Mouse (Mus musculus) left cerebral cortex, adult 11 months (tissue): ENCODE measurements at regions not wholly inside any gene's neighbourhood (a gene's known extent, or its start where the extent isn't known, plus 50 kb on each side); places are given as distances from the start of the nearest gene placed in this dataset.

ENCODE experiments used
- DNase-seq: peaks from one replicate; pipeline ENCODE4 v3.0.0; 2022; ENCODE audit warnings: low spot score

DNA sequence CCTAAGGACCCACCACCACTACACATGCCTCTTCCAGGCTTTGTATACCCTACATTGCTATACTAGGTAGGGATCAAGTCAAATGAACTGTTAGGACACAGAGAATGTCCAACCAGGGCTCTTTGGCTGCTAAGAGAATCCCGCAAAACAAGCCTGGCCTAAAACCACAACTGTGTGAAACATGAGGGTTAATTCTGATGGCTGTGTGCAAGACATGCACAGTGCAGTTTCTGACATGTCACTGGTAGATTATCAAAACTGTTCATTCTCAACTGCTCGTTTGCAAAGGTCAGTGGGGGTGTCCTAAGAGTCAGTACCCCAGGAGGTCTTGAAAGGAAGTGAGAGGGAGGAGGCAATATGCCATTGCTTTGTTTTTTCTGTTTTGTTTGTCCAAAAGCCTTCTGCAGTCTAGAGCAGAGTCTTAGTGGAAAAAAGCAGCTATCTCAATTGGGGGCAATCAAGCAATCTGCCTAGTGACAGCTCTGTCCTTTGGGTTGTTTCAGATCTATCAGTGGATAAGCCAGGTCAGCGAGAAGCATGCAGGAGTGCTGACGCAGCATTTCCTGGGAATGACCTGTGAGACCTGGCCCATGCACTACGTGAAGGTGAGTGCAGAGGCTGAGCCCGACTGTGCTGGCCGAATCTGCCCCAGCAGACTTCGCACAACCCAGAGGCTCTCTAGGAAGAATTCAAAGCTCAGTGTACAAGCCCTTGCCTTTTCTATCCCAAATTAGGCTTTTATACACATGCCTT lies 151.3 kb upstream of the 4933402D24Rik start:
- DNase-seq, result no peak

DNA sequence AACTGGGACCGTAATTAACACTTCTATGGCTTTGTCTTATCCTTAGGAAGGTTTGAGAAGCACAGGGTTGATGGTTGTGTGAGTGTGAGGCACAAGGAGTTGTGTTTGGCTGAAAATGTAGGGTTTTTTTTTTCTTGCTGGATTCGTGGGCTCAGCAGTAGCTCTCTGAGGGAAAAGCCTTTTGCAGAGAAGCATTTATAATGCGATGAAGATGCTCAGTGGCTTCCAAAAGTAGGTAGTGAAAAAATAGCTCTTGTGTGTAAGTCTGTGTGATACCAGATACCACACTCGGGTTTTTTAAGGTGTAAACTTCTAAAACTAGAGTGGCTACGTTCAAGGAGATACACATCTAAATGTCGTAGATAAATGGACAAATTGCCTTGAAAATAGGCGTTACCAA lies 149.1 kb upstream of the 4933402D24Rik start:
- no peak for DNase-seq

DNA sequence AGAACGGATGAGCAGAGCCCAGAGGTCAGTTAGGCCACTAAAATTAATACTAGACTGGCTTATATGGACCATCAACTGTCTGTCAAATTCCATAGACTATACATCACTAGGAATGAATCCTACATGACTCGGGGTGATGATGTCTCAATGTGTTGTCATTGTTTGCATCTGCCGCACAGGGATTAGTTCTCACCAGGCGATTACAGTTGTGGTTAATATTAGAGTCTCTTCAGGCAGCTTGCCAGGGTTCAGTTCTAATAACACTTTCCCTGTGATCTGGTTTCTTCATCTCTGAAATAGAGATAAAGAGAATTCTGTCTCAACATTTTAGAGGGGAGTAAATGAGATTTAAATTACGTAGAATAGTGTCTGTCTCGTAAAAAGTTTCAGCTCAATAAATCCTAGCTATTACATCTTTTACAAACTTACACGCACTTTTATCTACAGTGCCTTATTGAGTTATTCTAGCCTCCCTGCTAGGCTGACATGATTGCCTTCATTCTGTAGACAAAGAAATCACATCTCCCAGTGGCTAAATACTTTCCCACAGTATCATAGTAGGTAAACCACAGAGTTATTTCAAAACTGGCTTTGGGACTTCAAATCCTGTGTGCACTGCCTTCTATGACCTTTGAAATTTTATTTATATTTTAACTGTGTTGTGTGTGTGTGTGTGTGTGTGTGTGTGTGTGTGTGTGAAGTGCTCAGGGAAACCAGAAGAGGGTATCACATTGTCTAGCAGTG lies 148.0 kb upstream of the 4933402D24Rik start:
- DNase-seq, result no peak

DNA sequence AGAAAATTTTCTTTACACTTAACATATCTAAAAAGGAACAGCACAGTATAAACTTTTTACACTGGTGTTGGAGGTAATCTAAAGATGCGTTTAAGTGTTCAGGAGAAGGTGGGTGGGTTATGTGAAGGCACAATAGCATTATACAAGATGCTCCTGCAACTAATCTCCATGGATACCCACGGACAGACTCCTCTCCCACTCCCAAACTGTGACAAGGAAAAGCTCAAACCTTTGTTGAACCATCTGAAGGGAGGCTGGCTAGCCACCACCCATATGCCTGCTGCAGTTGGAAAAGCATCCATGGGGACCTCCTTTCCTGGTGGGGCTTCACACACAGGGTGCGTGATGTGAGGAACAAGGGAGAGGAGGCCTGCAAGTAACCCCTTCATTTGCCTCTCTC lies 141.7 kb upstream of the 4933402D24Rik start:
- no peak for DNase-seq

DNA sequence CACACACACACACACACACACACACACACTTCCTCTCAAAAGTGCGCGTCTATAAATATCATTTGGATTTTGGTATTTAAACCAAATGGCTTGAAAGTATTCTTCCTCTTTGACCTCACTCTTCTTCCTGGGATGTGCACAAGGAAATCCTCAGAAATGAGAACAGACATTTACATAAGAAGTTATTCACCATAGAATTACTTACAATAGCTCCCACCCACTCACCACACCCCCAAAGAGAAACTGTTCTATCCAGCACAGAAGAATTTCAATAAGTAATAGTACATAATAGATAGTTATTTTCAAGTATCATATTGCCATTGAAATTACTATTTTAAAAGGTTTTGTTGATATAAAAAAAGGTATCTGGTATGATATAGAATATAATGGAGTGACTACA lies 140.1 kb upstream of the 4933402D24Rik start:
- no peak for DNase-seq

DNA sequence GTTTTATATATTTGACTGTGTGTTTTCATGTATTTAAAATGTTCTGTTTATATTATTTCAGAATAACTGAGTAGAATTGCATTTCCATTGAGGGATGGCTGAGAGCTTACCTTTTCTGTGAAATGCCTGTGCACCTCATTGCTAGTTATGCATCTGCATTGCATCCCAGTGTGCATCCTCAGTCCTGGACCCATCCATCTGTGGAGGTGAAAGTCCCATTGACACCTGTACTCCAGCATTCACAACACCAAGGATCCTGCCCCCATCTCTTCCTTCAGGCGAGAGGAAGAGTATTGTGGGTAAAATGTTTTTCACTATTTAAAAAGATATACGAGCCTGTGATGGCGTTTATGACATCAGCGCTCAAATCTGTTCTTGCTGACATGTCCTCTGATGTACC lies 134.6 kb upstream of the 4933402D24Rik start:
- DNase-seq, result no peak

DNA sequence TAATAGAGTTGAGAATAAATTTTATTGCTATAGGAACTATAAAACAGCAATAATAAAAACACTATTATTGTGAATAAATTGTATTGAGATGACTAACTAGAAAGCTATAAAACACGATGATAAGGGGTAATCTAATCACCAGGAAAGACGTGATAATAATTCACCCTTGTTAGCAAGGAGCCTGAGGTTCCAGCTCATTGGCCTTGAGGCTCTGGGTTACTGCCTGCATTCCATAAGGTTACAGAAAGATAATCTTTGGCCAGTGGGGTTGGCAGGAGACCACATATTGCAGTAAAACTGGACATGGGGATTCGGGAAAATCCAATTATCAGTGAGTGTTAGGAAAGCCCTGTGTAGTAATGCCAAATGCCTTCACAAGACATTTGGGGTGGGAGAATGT lies 134.1 kb upstream of the 4933402D24Rik start:
- DNase-seq, result no peak

DNA sequence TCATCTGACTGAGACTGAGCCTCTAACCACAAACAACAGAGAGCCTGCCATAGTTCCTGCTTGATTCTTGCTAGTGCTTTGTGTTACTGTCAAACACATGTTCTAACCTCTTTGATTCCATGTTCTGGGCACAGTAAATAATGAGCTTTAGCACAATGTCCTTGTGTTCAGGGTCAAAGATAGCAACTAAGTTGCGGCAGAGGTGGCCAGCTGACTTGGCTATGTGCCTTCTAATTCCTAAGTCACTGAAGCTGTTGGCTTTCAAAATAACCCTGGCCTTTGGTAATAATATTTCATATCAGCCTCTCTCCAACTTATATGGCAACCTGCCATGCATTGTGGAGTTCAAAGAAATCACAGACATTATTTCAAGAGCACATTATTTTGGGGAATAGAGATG lies 133.3 kb upstream of the 4933402D24Rik start:
- no peak for DNase-seq

DNA sequence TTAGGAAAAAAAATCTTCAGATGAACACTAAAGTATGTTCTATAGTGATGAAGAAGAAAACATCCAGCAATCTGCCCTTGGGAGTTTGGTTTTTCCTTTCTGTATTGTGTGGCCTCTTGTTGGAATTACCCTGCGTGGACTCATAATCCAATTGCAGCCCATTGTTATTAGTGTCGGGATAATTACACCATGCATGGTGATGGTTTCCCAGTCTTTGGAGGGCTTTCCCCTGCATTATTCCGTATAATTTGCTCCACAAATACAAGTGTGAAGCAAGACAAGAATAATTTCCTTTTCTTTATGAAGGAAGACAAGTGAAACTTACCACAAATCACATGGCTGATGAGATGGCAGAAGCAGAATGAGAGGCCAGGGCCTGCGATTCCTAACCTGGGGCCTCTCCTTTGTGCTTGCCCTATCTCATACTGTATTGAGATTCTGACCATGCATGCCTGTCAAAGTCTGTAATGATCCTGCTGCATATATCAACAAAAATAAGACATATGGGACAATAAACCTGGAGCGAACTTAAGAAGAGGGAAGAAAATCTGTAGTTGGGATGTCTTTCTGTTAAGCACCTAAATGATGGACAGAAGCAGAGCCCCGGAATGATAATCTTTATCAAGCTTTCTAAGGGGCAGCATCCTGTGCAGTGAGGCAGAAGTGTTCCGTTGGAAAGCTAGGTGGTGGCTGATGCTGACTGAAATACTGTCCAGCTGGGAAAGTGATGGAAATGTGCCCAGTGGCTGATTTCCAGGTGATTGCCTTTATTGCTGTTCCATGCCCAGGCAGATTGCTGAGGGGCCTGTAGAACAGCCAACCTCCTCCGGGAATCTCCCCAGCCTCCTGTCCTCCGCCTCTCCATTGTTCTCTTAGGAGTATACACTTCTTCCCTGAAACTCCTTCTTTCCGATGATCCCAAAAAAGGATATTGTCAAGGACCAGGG lies 130.8 kb upstream of the 4933402D24Rik start:
- DNase-seq, result no peak

DNA sequence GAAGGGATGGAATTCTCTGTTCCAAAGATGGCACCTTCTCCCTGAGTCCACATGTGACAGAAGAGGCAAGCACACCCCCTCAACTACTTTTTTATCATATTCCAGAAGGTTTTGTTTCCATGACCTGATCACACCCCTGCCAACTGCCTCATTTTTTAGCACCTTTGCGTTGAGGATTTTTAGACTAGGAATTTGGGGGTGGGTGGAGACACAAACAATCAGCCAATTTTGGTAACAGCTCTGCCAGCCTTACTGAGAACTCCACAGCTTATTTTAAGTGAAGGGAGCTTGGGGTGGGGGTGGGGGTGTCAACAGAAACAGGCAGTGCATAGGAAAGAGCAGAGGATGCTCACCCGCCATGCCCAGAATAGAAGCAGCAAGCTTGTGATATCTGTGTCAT lies 129.7 kb upstream of the 4933402D24Rik start:
- no peak for DNase-seq

DNA sequence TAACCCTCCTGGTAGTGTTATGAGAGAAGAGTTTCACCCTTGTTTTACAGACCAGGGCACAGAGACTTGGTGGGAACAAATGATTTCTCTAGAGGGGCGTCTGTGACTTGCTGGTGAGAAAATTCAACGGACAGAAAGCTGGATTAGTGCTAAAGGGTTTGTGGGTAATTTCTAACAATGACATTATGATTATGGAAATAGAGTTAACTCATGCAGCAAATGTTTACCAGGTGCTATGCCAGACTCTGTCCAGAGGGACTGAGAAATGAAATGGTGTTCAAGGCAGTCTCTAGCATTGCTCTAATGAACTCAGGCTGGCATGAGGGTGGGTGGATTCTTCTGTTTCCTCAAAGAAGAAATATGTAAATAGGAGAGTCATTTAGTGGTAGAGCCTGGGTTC lies 128.5 kb upstream of the 4933402D24Rik start:
- DNase-seq, result no peak

DNA sequence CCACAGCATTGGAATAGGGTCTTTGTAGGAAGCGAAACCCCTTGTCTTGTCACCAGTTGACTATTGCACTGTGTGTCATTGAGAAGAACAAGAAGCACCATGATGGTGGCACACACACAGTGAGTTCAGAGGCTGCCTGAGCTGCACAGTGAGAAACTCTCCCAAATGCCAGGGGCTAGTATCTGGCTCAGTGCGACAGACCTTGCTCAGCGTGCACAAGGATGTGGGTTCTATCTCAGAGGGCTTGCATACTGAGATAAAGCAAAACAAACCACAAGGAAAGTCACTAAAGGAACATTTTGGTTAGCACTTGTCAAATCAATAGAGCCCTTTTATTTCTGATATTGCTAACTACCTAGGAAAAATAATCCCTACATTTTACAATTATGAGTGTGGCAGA lies 110.5 kb upstream of the 4933402D24Rik start:
- no peak for DNase-seq

DNA sequence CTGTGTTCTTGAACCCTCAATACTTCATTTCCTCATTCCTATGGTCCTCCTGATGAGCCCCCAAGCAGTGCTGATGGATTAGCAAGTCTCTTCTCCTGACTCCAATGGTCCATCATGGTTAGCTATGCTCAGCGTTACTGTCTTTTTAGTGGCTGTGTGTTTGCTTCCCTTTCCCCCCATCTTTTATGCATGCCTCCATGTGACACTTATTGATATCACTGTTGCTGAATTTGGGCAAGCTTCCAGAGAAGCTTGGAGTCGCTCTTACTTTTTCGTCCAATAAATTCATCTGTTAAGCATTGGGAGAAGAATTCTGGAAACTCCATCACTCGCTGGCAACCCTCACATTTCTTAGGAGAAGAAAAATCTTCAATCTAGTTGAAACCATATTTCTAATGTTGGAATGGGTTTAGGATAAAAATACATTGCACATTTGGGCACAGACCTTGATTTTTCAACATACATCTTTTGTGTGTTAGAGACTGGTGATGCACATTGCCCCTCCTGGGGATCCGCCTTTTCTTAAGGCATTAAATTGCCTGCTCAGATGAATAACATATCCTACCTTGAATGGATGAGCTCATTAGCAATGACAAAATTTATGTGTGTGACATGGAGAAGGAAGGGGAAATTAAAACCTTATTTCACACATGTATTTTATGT lies 107.7 kb upstream of the 4933402D24Rik start:
- DNase-seq, result no peak

DNA sequence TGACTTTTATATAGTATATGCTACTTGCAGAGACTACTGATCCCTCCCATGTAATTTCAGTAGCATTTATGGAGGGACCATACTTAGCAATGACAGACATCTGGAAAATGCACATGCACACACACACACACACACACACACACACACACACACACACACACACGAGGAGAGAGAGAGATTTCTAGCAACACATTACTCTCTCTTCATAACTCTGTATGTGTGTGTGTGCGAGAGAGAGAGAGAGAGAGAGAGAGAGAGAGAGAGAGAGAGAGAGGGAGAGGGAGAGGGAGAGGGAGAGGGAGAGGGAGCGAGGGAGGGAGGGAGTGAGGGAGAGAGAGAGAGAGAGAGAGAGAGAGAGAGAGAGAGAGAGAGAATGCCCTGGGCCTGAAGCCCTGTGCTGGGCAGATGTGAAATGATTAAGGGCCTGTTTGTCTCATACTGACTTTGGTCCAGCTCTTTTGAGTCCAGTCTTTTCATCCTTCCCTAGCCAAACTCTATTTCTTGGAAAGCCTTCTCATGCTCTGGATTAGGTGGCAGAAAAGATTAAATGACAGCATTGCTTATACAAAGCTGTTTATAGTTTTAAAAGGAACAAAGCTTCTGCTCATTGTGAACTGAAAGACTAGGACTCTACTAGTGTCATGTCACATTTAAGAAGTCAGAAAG lies 106.4 kb upstream of the 4933402D24Rik start:
- DNase-seq, result no peak

DNA sequence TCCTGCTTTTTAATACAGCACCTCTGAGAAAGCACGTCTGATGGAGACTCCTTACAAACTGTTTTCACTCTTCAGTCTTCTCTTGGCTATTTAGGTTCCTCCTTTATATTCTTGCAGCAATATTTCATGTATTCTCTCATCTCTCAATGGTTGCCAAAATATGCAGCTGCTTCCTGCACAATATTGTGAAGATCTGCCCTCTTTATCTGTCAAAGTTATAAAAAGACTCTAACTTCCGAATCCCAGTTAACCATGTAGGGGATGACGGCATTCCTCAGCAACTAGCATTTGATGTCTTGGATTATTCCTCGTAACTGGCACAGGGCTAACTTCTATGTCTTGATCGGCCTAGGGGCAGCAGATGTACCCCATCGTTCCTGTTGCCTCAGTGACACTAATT lies 102.8 kb upstream of the 4933402D24Rik start:
- DNase-seq, result no peak

DNA sequence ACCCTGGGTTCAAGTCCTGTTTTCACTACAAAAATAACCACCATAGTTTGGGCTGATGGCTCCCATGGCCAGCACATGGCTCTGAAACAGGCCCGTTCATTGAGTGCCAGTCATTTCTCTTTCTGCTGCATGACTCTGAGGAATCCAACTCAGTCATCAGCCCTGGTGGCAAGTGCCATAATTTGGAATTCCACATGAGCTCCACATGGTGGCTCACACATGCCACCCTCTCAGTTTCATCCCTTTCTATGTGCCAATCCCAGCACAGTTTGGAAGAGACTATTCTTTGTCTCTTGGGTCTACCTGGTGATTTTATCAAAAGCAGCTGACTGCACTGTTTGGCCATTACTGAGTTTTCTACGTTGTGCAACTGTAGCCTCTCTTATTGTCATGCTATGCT lies 100.3 kb upstream of the 4933402D24Rik start:
- no peak for DNase-seq

DNA sequence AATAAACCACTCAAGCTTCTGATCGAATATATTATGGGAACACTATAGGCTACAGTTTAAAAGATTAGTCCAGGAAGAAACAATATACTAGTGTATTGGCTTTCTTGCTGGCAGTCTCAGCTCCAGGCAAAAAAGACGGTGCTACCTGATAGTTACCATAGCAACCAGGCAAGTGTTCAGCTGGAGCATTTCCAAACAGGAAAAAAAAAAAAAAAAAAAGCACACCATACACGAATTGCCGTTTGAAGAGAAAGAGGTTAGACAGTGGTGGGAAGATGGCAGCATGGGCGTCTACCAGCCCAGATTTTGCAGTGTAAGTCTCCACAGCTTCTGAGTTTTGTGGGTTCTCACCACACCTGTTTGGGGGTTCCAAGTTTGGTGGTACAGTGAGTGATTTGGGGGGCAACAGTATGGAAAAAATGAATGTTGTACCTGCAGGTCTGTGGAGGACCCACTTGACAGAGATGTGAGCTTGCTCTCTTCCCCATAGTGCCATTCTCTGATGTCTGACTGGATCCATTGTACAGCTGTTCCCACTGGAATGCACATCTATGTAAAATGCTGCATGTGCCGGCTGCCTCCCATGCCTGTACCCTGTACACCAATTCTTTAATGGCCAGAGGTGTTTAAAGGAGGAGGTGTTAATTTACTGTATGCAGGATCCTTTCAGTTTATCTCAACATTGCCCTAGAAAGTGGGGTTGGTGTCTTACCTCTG lies 89.0 kb upstream of the 4933402D24Rik start:
- no peak for DNase-seq

DNA sequence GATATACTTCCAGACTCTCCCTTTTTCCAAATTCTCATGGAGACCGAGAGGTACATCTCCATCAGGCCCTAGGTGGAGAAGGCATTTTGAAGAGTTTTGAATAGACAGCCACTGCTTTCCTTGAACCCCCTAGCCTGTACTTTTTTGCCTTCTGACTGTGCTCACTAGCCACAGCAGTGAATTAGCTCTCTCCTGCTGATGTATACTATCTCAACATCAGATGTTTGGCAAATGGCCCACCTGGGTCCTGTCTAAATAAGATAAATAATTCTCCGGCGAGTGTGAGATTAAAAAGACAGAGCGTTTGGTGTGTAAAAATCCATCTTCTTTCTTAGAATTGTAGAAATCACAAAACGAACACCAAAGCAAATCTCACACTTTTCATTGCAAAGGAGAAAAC lies 88.4 kb upstream of the 4933402D24Rik start:
- DNase-seq, result no peak

DNA sequence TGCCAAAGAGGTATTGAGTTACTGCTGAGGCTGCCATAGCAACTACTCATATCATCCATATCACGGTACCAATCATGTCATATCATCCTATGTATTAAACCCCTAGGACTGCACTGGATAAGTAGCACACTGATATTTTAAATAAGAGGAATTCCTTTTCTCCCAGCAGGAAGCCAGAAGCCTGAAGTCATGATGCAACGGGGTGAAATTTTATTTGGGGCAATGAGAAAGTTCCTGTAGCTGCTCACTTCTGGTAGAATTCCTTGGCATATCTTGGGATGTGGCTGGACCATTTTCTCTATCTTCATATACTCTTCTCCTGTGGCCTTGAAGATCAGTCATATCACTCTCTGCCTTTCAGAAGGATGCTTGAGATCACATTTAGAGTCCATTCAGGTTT lies 87.3 kb upstream of the 4933402D24Rik start:
- DNase-seq, result no peak

DNA sequence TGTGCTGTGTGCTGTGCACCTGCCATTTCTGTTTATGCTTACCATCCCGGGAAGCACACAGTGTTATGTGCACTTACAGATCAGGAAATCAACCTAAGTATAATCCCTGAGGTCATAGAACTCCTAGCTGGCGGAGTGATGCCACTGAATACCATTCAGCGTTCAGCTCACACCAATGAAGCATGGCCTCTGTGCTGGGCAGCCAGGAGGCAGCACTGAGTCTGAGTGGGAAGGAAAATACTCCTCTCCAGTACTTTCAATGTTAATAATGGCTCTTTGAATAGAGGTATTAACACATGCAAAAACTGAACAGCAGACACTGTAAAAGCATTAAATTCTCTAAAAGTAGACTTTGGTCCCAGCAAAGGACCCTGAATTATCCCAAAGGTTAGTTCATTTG lies 85.7 kb upstream of the 4933402D24Rik start:
- DNase-seq, result no peak
